Mouse (Mus musculus): ENCODE measurements around the gene Tmem156. TPM values are rescaled to one million over a fixed set of nuclear protein-coding genes. Genes with fewer than 3 reads are reported as not detected.
A peak's percentile ranks its signal among the peaks of the same experiment; 100 is the strongest.

Tmem156 gene
- 0.33 and 0.42 TPM in 2 replicates for polyA plus RNA-seq (2015; fragmentation: Nextera tagmentation; extraction: Ambion mirVana)

GRCm38 (mm10) chr5:65091921-65092320 lies at the start of gene Tmem156:
Tmem156 (minus strand) TSS chr5:65092132.
- Histone ChIP-seq H3K36me3 (no peaks in the 10 kb centered on the region), H3K4me1 (peaks cover 35% of the 10 kb centered on the region), H3K4me2 (replicated peaks) (no peak within 1 kb of the TSS), H3K9ac (no peak within 1 kb of the TSS), H3K9me3 (no peaks in the 10 kb centered on the region), H3K4me3 (no peak within 1 kb of the TSS), H3K27me3 (no peaks in the 10 kb centered on the region), H3K27ac (no peak within 1 kb of the TSS)
- WGBS, result 28% methylated on average over 5 of the region's 5 CpGs
- no peak for ATAC-seq (ENCODE audit: low FRiP score, low read depth)

- ATAC-seq (ENCODE audit: low FRiP score, low read depth), result no peak
- no peak overlapping the region for H3K27ac ChIP-seq
- H3K4me3 ChIP-seq, result no peak overlapping the region
- H3K9ac ChIP-seq, result no peak overlapping the region
- no peak overlapping the region for H3K4me2 ChIP-seq (replicated peaks)
- peaks cover 19% of the 10 kb centered on the region for H3K36me3 ChIP-seq
- 85% methylated on average over 8 of the region's 8 CpGs for WGBS
- peaks cover 3% of the 10 kb centered on the region for H3K4me1 ChIP-seq
- no peaks in the 10 kb centered on the region for H3K27me3 ChIP-seq
- no peaks in the 10 kb centered on the region for H3K9me3 ChIP-seq
These were observed 49.3 kb upstream of the Tmem156 start for GRCm38 (mm10) chr5:65141242-65141641.

GRCm38 (mm10) chr5:65137073-65137472 lies 45.1 kb upstream of the Tmem156 start:
- no peaks in the 10 kb centered on the region for H3K27me3 ChIP-seq

DNA sequence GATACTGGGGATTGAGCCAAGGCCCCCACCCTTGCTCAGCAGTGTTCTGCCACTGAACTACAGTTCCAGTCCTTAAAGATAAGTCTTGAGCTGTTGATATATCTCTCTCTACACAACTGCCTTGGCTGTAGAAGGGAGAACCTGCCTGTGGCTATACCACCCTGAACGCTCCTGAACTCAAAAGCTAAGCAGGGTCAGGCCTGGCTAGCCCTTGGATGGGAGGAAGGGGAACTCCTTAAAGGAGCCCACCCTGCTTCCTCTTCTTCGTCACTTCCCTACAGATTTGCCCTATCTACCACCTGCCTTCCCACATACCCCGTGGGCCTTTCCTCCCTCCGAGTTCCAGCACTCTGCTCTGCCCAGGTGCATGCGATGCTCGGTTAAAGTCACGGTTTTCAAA lies 44.2 kb upstream of the Tmem156 start:
- WGBS, result 56% methylated on average over 7 of the region's 7 CpGs
- Histone ChIP-seq H3K4me3 (no peak overlapping the region), H3K4me1 (peaks cover 10% of the 10 kb centered on the region), H3K9ac (no peak overlapping the region), H3K4me2 (replicated peaks) (no peak overlapping the region), H3K27ac (no peak overlapping the region), H3K36me3 (no peaks in the 10 kb centered on the region), H3K9me3 (no peaks in the 10 kb centered on the region), H3K27me3 (no peaks in the 10 kb centered on the region)
- no peak for ATAC-seq (ENCODE audit: low FRiP score, low read depth)

More at GRCm38 (mm10) chr5:65137073-65137472, 45.1 kb upstream of the Tmem156 start:
- 75% methylated on average over 6 of the region's 6 CpGs for WGBS
- H3K9me3 ChIP-seq, result no peaks in the 10 kb centered on the region
- H3K4me1 ChIP-seq, result peaks cover 6% of the 10 kb centered on the region
- peaks cover under 1% of the 10 kb centered on the region; the same call in 1 of the 2 replicates for H3K36me3 ChIP-seq
- H3K4me2 ChIP-seq (replicated peaks), result no peak overlapping the region
- H3K4me3 ChIP-seq, result no peak overlapping the region
- no peak overlapping the region for H3K9ac ChIP-seq
- H3K27ac ChIP-seq, result no peak overlapping the region
- ATAC-seq (ENCODE audit: low FRiP score, low read depth), result no peak

GRCm38 (mm10) chr5:65131211-65131879 lies 39.4 kb upstream of the Tmem156 start:
- peak overlapping the region; percentile 54; the same call in 1 of the 2 replicates for H3K9ac ChIP-seq
- H3K27ac ChIP-seq, result no peak overlapping the region

DNA sequence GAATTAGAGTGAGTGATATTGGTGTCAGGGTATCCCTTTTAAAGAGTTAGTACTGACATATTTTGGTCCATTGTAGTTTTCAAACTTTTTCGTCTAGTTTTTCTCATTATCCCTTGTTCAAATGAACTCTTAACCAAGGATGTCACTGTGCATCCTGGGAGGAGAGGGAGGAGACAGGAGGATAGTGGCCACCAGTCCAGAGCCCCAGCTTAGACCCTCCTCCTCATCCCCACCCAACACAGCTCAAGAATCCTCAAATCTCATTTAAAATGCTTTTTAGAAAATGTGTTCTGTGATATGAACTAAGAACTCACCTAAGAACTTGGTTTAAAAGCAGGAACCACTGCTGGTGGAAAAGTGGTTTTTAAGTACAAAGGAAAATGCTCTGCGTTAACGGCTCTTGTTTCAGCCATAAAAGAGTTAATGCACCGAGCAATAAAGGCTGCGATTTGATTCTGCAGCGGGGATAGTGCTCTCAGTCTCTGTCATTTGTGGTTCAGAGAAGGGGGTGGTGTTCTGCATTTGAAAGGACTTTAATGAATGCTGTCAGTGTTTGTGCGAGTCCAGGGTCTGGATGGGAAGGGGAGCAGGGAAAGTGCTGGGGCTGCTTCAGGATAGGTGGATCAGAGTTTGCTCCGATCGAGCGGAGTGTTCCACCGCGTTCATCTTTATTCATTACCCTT lies 38.7 kb upstream of the Tmem156 start:
- H3K36me3 ChIP-seq, result no peaks in the 10 kb centered on the region
- 6% methylated on average over 12 of the region's 12 CpGs for WGBS
- ATAC-seq (ENCODE audit: low FRiP score, low read depth), result peak; percentile 72; the same call in 1 of the 2 replicates

More at GRCm38 (mm10) chr5:65131211-65131879, 39.4 kb upstream of the Tmem156 start:
- Histone ChIP-seq H3K36me3 (no peaks in the 10 kb centered on the region), H3K4me3 (peak overlapping the region; percentile 49), H3K4me2 (replicated peaks) (peak overlapping the region; percentile 75), H3K27me3 (no peaks in the 10 kb centered on the region), H3K9me3 (no peaks in the 10 kb centered on the region), H3K4me1 (peaks cover 12% of the 10 kb centered on the region)
- WGBS, result 18% methylated on average over 20 of the region's 20 CpGs
- ATAC-seq (ENCODE audit: low FRiP score, low read depth), result no peak

DNA sequence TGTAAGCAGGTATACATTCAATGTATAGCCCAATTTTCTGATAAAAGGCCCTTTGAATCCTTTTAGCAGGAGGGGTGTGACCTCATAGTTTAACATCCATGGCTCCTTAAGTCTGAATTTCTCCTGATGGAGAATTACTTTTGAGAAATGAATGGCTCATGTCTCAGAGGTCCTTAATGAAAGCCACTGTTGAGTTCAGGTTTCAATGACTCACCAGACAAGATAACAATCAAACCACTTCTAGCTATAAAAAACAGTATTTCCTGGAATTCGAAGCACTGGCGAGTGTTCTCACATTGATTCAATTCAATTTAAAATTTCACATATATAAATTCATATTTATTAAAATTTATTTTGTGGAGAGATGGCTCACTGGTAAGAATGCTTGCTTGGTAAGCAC lies 36.5 kb upstream of the Tmem156 start:
- Histone ChIP-seq H3K27me3 (no peaks in the 10 kb centered on the region), H3K9me3 (no peaks in the 10 kb centered on the region), H3K9ac (no peak overlapping the region), H3K36me3 (no peaks in the 10 kb centered on the region), H3K27ac (no peak overlapping the region), H3K4me1 (peaks cover 8% of the 10 kb centered on the region), H3K4me3 (no peak overlapping the region), H3K4me2 (replicated peaks) (no peak overlapping the region)
- WGBS, result 72% methylated on average over 2 of the region's 2 CpGs
- no peak for ATAC-seq (ENCODE audit: low FRiP score, low read depth)

More for the DNA sequence above, 38.7 kb upstream of the Tmem156 start:
- Histone ChIP-seq H3K9ac (peak overlapping the region; percentile 54), H3K4me1 (peaks cover 8% of the 10 kb centered on the region), H3K4me3 (peak overlapping the region; percentile 49), H3K27ac (no peak overlapping the region), H3K4me2 (replicated peaks) (peak overlapping the region; percentile 75), H3K27me3 (no peaks in the 10 kb centered on the region), H3K9me3 (no peaks in the 10 kb centered on the region)

DNA sequence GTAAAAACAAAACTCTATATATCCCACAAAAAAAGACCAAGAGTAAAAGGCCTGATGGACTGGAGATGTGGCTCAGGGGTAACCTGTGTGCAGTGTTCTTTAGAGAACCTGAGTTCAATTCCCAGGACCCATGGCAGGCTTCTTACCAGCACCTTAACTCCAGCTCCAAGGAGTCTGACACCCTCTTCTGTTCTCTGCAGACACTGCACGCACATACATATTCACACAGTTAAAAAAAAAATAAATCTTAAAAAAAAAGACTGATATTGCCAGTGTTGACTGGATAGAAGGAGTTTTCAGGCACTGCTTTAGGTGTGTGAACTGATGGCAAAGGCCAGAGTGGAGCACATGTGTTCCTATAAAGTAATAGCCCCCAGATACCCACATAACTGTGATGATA lies 34.2 kb upstream of the Tmem156 start:
- H3K4me3 ChIP-seq, result no peak overlapping the region
- ATAC-seq (ENCODE audit: low FRiP score, low read depth), result no peak
- H3K4me1 ChIP-seq, result peaks cover 4% of the 10 kb centered on the region
- H3K36me3 ChIP-seq, result no peaks in the 10 kb centered on the region
- H3K27ac ChIP-seq, result no peak overlapping the region
- H3K9me3 ChIP-seq, result no peaks in the 10 kb centered on the region
- 100% methylated on average over 1 of the region's 1 CpGs for WGBS
- H3K9ac ChIP-seq, result no peak overlapping the region
- H3K27me3 ChIP-seq, result no peaks in the 10 kb centered on the region
- H3K4me2 ChIP-seq (replicated peaks), result no peak overlapping the region

DNA sequence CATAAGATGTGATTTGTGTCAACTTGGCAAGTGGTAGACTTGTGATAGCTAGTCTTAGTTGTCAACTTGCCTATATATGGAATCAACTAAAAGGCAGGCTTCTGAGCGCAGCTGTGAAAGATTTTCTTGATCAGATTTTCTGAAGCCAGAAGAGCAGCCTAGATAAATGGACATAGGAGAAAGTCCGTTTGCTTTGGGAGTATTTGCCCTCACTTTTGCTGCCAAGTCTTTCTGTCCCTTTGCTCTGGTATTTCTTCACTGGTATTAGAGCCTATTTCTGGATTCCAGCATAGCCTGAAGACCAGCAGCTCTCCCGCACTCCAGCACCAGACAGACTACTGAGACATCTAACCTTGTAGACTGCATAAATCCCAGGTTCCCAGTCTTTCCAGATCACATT lies 30.7 kb upstream of the Tmem156 start:
- ATAC-seq (ENCODE audit: low FRiP score, low read depth), result no peak
- Histone ChIP-seq H3K9ac (no peak overlapping the region), H3K27me3 (no peaks in the 10 kb centered on the region)

GRCm38 (mm10) chr5:65119918-65120317 lies 28.0 kb upstream of the Tmem156 start:
- 60% methylated on average over 3 of the region's 3 CpGs for WGBS
- H3K9ac ChIP-seq, result no peak overlapping the region
- H3K27ac ChIP-seq, result no peak overlapping the region
- H3K4me3 ChIP-seq, result no peak overlapping the region
- H3K9me3 ChIP-seq, result no peaks in the 10 kb centered on the region
- H3K36me3 ChIP-seq, result peaks cover 15% of the 10 kb centered on the region
- no peak for ATAC-seq (ENCODE audit: low FRiP score, low read depth)
- 0 out of 2 replicates have a peak, but pooled peaks cover 2% of the 10 kb centered on the region for H3K4me1 ChIP-seq
- no peaks in the 10 kb centered on the region for H3K27me3 ChIP-seq
- H3K4me2 ChIP-seq (replicated peaks), result no peak overlapping the region

More for the DNA sequence above, 30.7 kb upstream of the Tmem156 start:
- H3K4me1 ChIP-seq, result 0 out of 2 replicates have a peak, but pooled peaks cover 2% of the 10 kb centered on the region
- no peak overlapping the region for H3K4me3 ChIP-seq
- 92% methylated on average over 3 of the region's 3 CpGs for WGBS
- no peaks in the 10 kb centered on the region for H3K9me3 ChIP-seq
- H3K27ac ChIP-seq, result no peak overlapping the region
- H3K4me2 ChIP-seq (replicated peaks), result no peak overlapping the region
- no peaks in the 10 kb centered on the region for H3K36me3 ChIP-seq

DNA sequence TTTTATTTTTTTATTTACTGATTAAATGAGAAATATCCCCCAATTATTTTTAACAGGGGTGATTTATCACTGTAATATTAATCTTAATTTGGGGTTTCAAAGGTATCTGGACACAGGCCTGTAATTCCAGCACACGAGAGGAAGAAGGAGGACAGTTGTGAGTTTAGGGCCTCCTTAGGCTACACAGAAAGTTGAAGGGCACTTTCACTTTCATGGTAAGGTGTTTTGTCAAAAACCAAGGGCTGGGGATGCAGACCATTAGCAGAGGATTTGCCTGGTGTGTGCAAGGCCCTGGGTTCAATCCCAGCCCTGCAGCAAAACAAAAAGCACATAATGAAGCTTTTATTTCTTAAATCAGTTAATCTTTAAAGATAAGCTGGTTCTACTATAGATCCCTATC lies 27.6 kb upstream of the Tmem156 start:
- H3K9me3 ChIP-seq, result no peaks in the 10 kb centered on the region
- 55% methylated on average over 1 of the region's 1 CpGs for WGBS
- H3K27ac ChIP-seq, result no peak overlapping the region
- H3K4me2 ChIP-seq (replicated peaks), result no peak overlapping the region
- H3K9ac ChIP-seq, result no peak overlapping the region
- no peak for ATAC-seq (ENCODE audit: low FRiP score, low read depth)
- 0 out of 2 replicates have a peak, but pooled peaks cover 2% of the 10 kb centered on the region for H3K4me1 ChIP-seq
- peaks cover 15% of the 10 kb centered on the region for H3K36me3 ChIP-seq
- H3K27me3 ChIP-seq, result no peaks in the 10 kb centered on the region
- no peak overlapping the region for H3K4me3 ChIP-seq

- no peak for ATAC-seq (ENCODE audit: low FRiP score, low read depth)
- WGBS, result 95% methylated on average over 2 of the region's 2 CpGs
These were observed 24.9 kb upstream of the Tmem156 start for GRCm38 (mm10) chr5:65116789-65117188.

More at GRCm38 (mm10) chr5:65116789-65117188, 24.9 kb upstream of the Tmem156 start:
- no peak overlapping the region for H3K27ac ChIP-seq
- H3K36me3 ChIP-seq, result peaks cover 15% of the 10 kb centered on the region
- H3K27me3 ChIP-seq, result no peaks in the 10 kb centered on the region
- no peak overlapping the region for H3K4me3 ChIP-seq
- no peak overlapping the region for H3K4me2 ChIP-seq (replicated peaks)
- H3K4me1 ChIP-seq, result 0 out of 2 replicates have a peak, but pooled peaks cover 2% of the 10 kb centered on the region
- no peak overlapping the region for H3K9ac ChIP-seq
- H3K9me3 ChIP-seq, result no peaks in the 10 kb centered on the region
